Mouse (Mus musculus): ENCODE data around the gene Dlgap1. TPM values are rescaled to one million over a fixed set of nuclear protein-coding genes. Genes with fewer than 3 reads are reported as not detected.

Dlgap1 gene
- total RNA-seq, 2 experiments from 2014 or later = 1.6 to 2.0 TPM

GRCm38 (mm10) chr17:70751161-70751651, 782.3 kb downstream of the Dlgap1 start:
- peak in 1 of 2 experiments; percentile 43 for DNase-seq (ENCODE audit: low spot score in 2 of 2)

GRCm38 (mm10) chr17:70751676-70752075, 782.8 kb downstream of the Dlgap1 start:
- no peak for DNase-seq (ENCODE audit: low spot score in 2 of 2)

GRCm38 (mm10) chr17:70753444-70754032, 784.7 kb downstream of the Dlgap1 start:
- no peak for DNase-seq (ENCODE audit: low spot score in 2 of 2)

- no peak for DNase-seq (ENCODE audit: low spot score in 2 of 2)
Measured at GRCm38 (mm10) chr17:70754041-70754440, 785.2 kb downstream of the Dlgap1 start.

GRCm38 (mm10) chr17:70754638-70755037, 785.8 kb downstream of the Dlgap1 start:
- DNase-seq (ENCODE audit: low spot score in 2 of 2) = peak in 1 of 2 experiments; percentile 10

- DNase-seq (ENCODE audit: low spot score in 2 of 2) = peak; percentile 88 to 90
Measured at GRCm38 (mm10) chr17:70755039-70755668, 786.3 kb downstream of the Dlgap1 start.

GRCm38 (mm10) chr17:70755669-70756263, 786.9 kb downstream of the Dlgap1 start:
- DNase-seq (ENCODE audit: low spot score in 2 of 2) = peak in 1 of 2 experiments; percentile 11

- no peak for DNase-seq (ENCODE audit: low spot score in 2 of 2)
Measured at GRCm38 (mm10) chr17:70762001-70762400, 793.1 kb downstream of the Dlgap1 start.

- DNase-seq (ENCODE audit: low spot score in 2 of 2) = no peak
Measured at GRCm38 (mm10) chr17:70762634-70763033, 793.8 kb downstream of the Dlgap1 start.

- no peak for DNase-seq (ENCODE audit: low spot score in 2 of 2)
Measured at GRCm38 (mm10) chr17:70765337-70765736, 796.5 kb downstream of the Dlgap1 start.

GRCm38 (mm10) chr17:70765976-70766375, 797.1 kb downstream of the Dlgap1 start:
- DNase-seq (ENCODE audit: low spot score in 2 of 2) = no peak

- no peak for DNase-seq (ENCODE audit: low spot score in 2 of 2)
Measured at GRCm38 (mm10) chr17:70772120-70772899, 803.4 kb downstream of the Dlgap1 start.

- no peak for DNase-seq (ENCODE audit: low spot score in 2 of 2)
Measured at GRCm38 (mm10) chr17:70779770-70780169, 810.9 kb downstream of the Dlgap1 start.

GRCm38 (mm10) chr17:70780726-70781689, 812.1 kb downstream of the Dlgap1 start:
- no peak for DNase-seq (ENCODE audit: low spot score in 2 of 2)

- no peak for DNase-seq (ENCODE audit: low spot score in 2 of 2)
Measured at GRCm38 (mm10) chr17:70783273-70783672, 814.4 kb downstream of the Dlgap1 start.

GRCm38 (mm10) chr17:70787366-70787765, 818.5 kb downstream of the Dlgap1 start:
- no peak for DNase-seq (ENCODE audit: low spot score in 2 of 2)

- DNase-seq (ENCODE audit: low spot score in 2 of 2) = no peak
Measured at GRCm38 (mm10) chr17:70790801-70791200, 821.9 kb downstream of the Dlgap1 start.

- DNase-seq (ENCODE audit: low spot score in 2 of 2) = no peak
Measured at GRCm38 (mm10) chr17:70791596-70792275, 822.9 kb downstream of the Dlgap1 start.

- peak in 1 of 2 experiments; percentile 41 for DNase-seq (ENCODE audit: low spot score in 2 of 2)
Measured at GRCm38 (mm10) chr17:70794291-70794690, 825.4 kb downstream of the Dlgap1 start.

GRCm38 (mm10) chr17:70794722-70795121, 825.8 kb downstream of the Dlgap1 start:
- DNase-seq (ENCODE audit: low spot score in 2 of 2) = no peak

Data from gastrocnemius, postnatal 4 days (tissue).